Comparison of ENCODE assay signal across 15 mouse cellular contexts in the genomic region with DNA sequence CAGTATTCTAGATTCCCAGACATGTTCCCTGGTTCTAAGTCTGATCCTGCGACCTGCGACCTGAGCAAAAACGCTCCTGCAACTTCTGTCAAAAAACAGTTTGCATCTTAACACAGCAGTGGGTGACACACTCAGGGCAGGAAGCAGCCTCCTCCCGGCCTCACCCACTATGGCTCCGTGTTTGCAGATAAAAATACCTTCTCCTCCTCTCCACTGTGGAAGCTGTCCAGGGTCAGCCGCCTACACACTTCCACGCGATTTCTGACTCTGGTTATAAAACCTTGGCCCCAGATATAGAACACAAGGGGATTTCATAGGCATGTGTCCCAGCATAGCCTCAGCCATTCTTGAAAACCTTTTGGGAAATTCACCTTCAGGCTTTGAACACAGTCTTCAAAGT. TPM values are rescaled to one million over a fixed set of nuclear protein-coding genes. Genes with fewer than 3 reads are reported as not detected.
DNase-seq lines count a peak whose midpoint lies in the region; ATAC-seq lines count a peak whose summit lies in the region.
"Had no signal": no experiment of that assay in that cellular context is flagged by ENCODE, and none has a peak within 500 bp of the region (broad histone marks: within the 10 kb centered on the region; RNA-seq: fewer than 3 reads in every experiment).

No protein-coding gene starts in this region.

- peak; percentile 68 for ATAC-seq in frontal cortex, adult (ENCODE audit: low TSS enrichment)
- no peak for ATAC-seq in megakaryocyte-erythroid progenitor cell, adult 5-6 weeks (replicated peaks; ENCODE audit: low FRiP score, low TSS enrichment, poor library complexity, severe bottlenecking)
- ATAC-seq: forebrain, embryonic 16.5 days; midbrain, embryonic 16.5 days had no signal

- no peak for DNase-seq in frontal cortex, postnatal 14 days (ENCODE audit: low spot score in 2 of 2)
- DNase-seq in right cerebral cortex, adult 2 months (ENCODE audit: low spot score in 2 of 2): peak; percentile 82 to 87
- DNase-seq in right cerebral cortex, postnatal 4 days: no peak
- DNase-seq in left cerebral cortex, adult 9 months (ENCODE audit: low spot score in 2 of 2): peak; percentile 71 to 88
- DNase-seq in lung, adult 18-20 months: no peak
- no peak for DNase-seq in kidney, postnatal 4 days
- DNase-seq: adrenal gland, postnatal 36 days; heart, postnatal 4 days; kidney, adult 9 months; thymus, postnatal 14 days had no signal

RNA-seq across cellular contexts. Expression of a gene that starts 9.6 kb away (rescaled TPM):
- not detected in 2 replicates for total RNA-seq in megakaryocyte-erythroid progenitor cell, adult 5-6 weeks (2014; fragmentation: Nextera tagmentation)
- total RNA-seq in megakaryocyte-erythroid progenitor cell, adult 5-6 weeks (2017): not detected in 2 replicates
- total RNA-seq: megakaryocyte, adult 5-6 weeks had no signal

Comparison
In these comparisons a context has a peak if more than half of its experiments do, and no peak if none do; other contexts are left out.
1. DNase-seq: peak in right cerebral cortex, adult 2 months (2 of 2) and left cerebral cortex, adult 9 months (2 of 2); none in frontal cortex, postnatal 14 days (0 of 2), right cerebral cortex, postnatal 4 days (single experiment), lung, adult 18-20 months (0 of 2) and kidney, postnatal 4 days (0 of 2).